Mouse (Mus musculus): ENCODE data around the gene Papln. TPM values are rescaled to one million over a fixed set of nuclear protein-coding genes. Genes with fewer than 3 reads are reported as not detected.

Gene Papln
- polyA plus RNA-seq, 1 experiment from 2014 or later: 0.78 TPM

- Histone ChIP-seq H3K36me3 (replicated peaks) (peaks cover 23% of the 10 kb centered on the region), H3K9ac (no peak overlapping the region), H3K9me3 (replicated peaks) (no peaks in the 10 kb centered on the region), H3K4me1 (replicated peaks) (no peaks in the 10 kb centered on the region), H3K4me3 (replicated peaks) (no peak overlapping the region), H3K27ac (replicated peaks) (no peak overlapping the region), H3K4me2 (no peak overlapping the region), H3K27me3 (no peaks in the 10 kb centered on the region)
- 70% methylated on average over 10 of the region's 10 CpGs for WGBS (ENCODE audit: insufficient replicate concordance)
- ATAC-seq (ENCODE audit: insufficient read depth): no peak
These were observed 78.2 kb downstream of the Papln start for GRCm38 (mm10) chr12:83841409-83842190.

Other genes starting within 250 kb of the Papln start
- 11.9 and 14.9 TPM in 2 replicates for gene Dcaf4, start 243.2 kb upstream of the Papln start, polyA plus RNA-seq (2015; fragmentation: Nextera tagmentation; extraction: Ambion mirVana)
- 7.8 and 8.8 TPM in 2 replicates for gene Zfyve1, start 166.4 kb upstream of the Papln start, polyA plus RNA-seq (2015; fragmentation: Nextera tagmentation; extraction: Ambion mirVana)
- 92.7 and 93.2 TPM in 2 replicates for gene Rbm25, start 132.4 kb upstream of the Papln start, polyA plus RNA-seq (2015; fragmentation: Nextera tagmentation; extraction: Ambion mirVana)
- 20.4 and 21.2 TPM in 2 replicates for gene Psen1, start 75.5 kb upstream of the Papln start, polyA plus RNA-seq (2015; fragmentation: Nextera tagmentation; extraction: Ambion mirVana)
- 15.0 and 15.9 TPM in 2 replicates for gene Numb, start 158.3 kb downstream of the Papln start, polyA plus RNA-seq (2015; fragmentation: Nextera tagmentation; extraction: Ambion mirVana)
- 7.1 and 7.8 TPM in 2 replicates for gene Riox1, start 187.0 kb downstream of the Papln start, polyA plus RNA-seq (2015; fragmentation: Nextera tagmentation; extraction: Ambion mirVana)
- not detected in 2 replicates for gene Heatr4, start 221.2 kb downstream of the Papln start, polyA plus RNA-seq (2015; fragmentation: Nextera tagmentation; extraction: Ambion mirVana)
- 12.4 and 12.6 TPM in 2 replicates for gene Acot2, start 224.2 kb downstream of the Papln start, polyA plus RNA-seq (2015; fragmentation: Nextera tagmentation; extraction: Ambion mirVana)
- 35.8 and 44.5 TPM in 2 replicates for gene Acot1, start 245.9 kb downstream of the Papln start, polyA plus RNA-seq (2015; fragmentation: Nextera tagmentation; extraction: Ambion mirVana)

Measured in liver, embryonic 15.5 days (tissue).